Mouse (Mus musculus) heart, adult 2 months (tissue): Measurements from ENCODE around the gene Zg16.

Experiments
- CTCF ChIP-seq: fragments of 200-600 bp; IDR thresholded peaks from 2 replicates; pipeline ENCODE4 v1.8.1; 2022; ENCODE audit warnings: antibody characterized with exemption, mild to moderate bottlenecking, moderate library complexity
- EP300 ChIP-seq: fragments of 200-500 bp; IDR thresholded peaks from 2 replicates; pipeline ENCODE4 v1.6.1; 2011; ENCODE audit warnings: low read depth, low read length, control low read depth; ENCODE audit not compliant: insufficient read depth
- POLR2A ChIP-seq: fragments of 200-500 bp; IDR thresholded peaks from 2 replicates; pipeline ENCODE4 v1.6.1; 2011; ENCODE audit warnings: mild to moderate bottlenecking, low read depth, low read length, control low read depth; ENCODE audit not compliant: insufficient read depth

GRCm38 (mm10) chr7:127088901-127089845, 2.0 kb upstream of the Zg16 start:
- TF ChIP-seq POLR2A, result no peak
- no peak for TF ChIP-seq CTCF
- TF ChIP-seq EP300, result no peak
